Mouse (Mus musculus) bone marrow, adult 2 months (tissue): ENCODE data around the gene Alkbh2. TPM values are rescaled to one million over a fixed set of nuclear protein-coding genes. Genes with fewer than 3 reads are reported as not detected.

ENCODE experiments used
- H3K27ac ChIP-seq: fragments of 200-500 bp; 2 replicates; pipeline ENCODE4 v1.5.1; 2012; ENCODE audit warnings: low read depth, mild to moderate bottlenecking, control low read depth, inconsistent platforms, low read length; ENCODE audit not compliant: control insufficient read depth, poor library complexity, insufficient read depth
- H3K4me1 ChIP-seq: fragments of 200-500 bp; 2 replicates; pipeline ENCODE4 v1.6.1; 2011; ENCODE audit warnings: low read length; ENCODE audit not compliant: control insufficient read depth, insufficient read depth
- H3K4me3 ChIP-seq: fragments of 200-500 bp; replicated peaks from 2 replicates; pipeline ENCODE3; 2011; ENCODE audit warnings: mild to moderate bottlenecking, low read depth, low read length, control low read depth; ENCODE audit not compliant: control insufficient read depth
- CTCF ChIP-seq: fragments of 200-500 bp; IDR thresholded peaks from 2 replicates; pipeline ENCODE4 v1.5.1; 2011; ENCODE audit warnings: low read length, control low read depth; ENCODE audit not compliant: control insufficient read depth, insufficient read depth
- POLR2A ChIP-seq: fragments of 200-500 bp; IDR thresholded peaks from 2 replicates; pipeline ENCODE4 v1.6.1; 2011; ENCODE audit warnings: low read depth, mild to moderate bottlenecking, control low read depth, low read length, borderline replicate concordance; ENCODE audit not compliant: control insufficient read depth
- WGBS: fragments of 180-500 bp; shearing (Covaris S2); methylation state at CpG from one replicate; pipeline ENCODE4 v1.1.7; 2018; 5-methylcytosine and 5-hydroxymethylcytosine counted together
- polyA plus RNA-seq: library from polyadenylated mRNA; stranded (reverse); fragments of >200 nt; gene quantifications from 2 replicates; pipeline ENCODE4 v1.2.4, GENCODE M21; 2011; ENCODE audit warnings: low replicate concordance; ENCODE audit not compliant: missing spikeins, insufficient read depth, insufficient read length

The Alkbh2 gene
- polyA plus RNA-seq, 1 experiment: 8.0 TPM

- TF ChIP-seq CTCF (no peak), POLR2A (no peak)
These were observed 19.3 kb upstream of the Alkbh2 start for GRCm38 (mm10) chr5:114147043-114147972.

GRCm38 (mm10) chr5:114146028-114146888 is 18.2 kb upstream of the Alkbh2 start, which contains the start of gene Acacb:
TSS of gene Acacb (plus strand) at chr5:114146535.
- TF ChIP-seq POLR2A (no peak), CTCF (no peak)
- WGBS: 54% methylated on average over 19 of the region's 19 CpGs
- no peaks in the 10 kb centered on the region; the same call in 1 of the 2 replicates for H3K4me1 ChIP-seq
- H3K27ac ChIP-seq: no peak within 1 kb of the TSS
- no peak within 1 kb of the TSS for H3K4me3 ChIP-seq

More at GRCm38 (mm10) chr5:114147043-114147972, 19.3 kb upstream of the Alkbh2 start:
- WGBS: 84% methylated on average over 14 of the region's 14 CpGs
- no peak overlapping the region for H3K27ac ChIP-seq
- no peaks in the 10 kb centered on the region; the same call in 1 of the 2 replicates for H3K4me1 ChIP-seq
- H3K4me3 ChIP-seq: no peak overlapping the region

- no peak overlapping the region for H3K27ac ChIP-seq
- H3K4me1 ChIP-seq: no peaks in the 10 kb centered on the region; the same call in 1 of the 2 replicates
- WGBS: 48% methylated on average over 9 of the region's 9 CpGs
- H3K4me3 ChIP-seq: no peak overlapping the region
- no peak for TF ChIP-seq CTCF
- no peak for TF ChIP-seq POLR2A
These were observed 11.2 kb upstream of the Alkbh2 start for GRCm38 (mm10) chr5:114139175-114139574.

- TF ChIP-seq CTCF (no peak), POLR2A (no peak)
- H3K4me1 ChIP-seq: no peaks in the 10 kb centered on the region; the same call in 1 of the 2 replicates
- H3K4me3 ChIP-seq: no peak overlapping the region
- H3K27ac ChIP-seq: no peak overlapping the region
- WGBS: 79% methylated on average over 21 of the region's 21 CpGs
These were observed 10.5 kb upstream of the Alkbh2 start for GRCm38 (mm10) chr5:114138277-114139164.

- H3K4me1 ChIP-seq: no peaks in the 10 kb centered on the region; the same call in 1 of the 2 replicates
- 82% methylated on average over 15 of the region's 15 CpGs for WGBS
- TF ChIP-seq POLR2A: no peak
- TF ChIP-seq CTCF: no peak
- no peak overlapping the region for H3K27ac ChIP-seq
- H3K4me3 ChIP-seq: no peak overlapping the region
These were observed 9.7 kb upstream of the Alkbh2 start for GRCm38 (mm10) chr5:114137481-114138276.

GRCm38 (mm10) chr5:114135516-114135915 is 7.5 kb upstream of the Alkbh2 start:
- Histone ChIP-seq H3K27ac (no peak overlapping the region), H3K4me3 (no peak overlapping the region), H3K4me1 (no peaks in the 10 kb centered on the region; the same call in 1 of the 2 replicates)
- 80% methylated on average over 10 of the region's 10 CpGs for WGBS
- TF ChIP-seq CTCF (no peak), POLR2A (no peak)

- TF ChIP-seq CTCF: 0 out of 2 replicates have a peak, but pooled peaks have one; percentile 6
- TF ChIP-seq POLR2A: no peak
- H3K4me3 ChIP-seq: no peak overlapping the region
- no peak overlapping the region for H3K27ac ChIP-seq
- H3K4me1 ChIP-seq: no peaks in the 10 kb centered on the region; the same call in 1 of the 2 replicates
- WGBS: 37% methylated on average over 6 of the region's 6 CpGs
These were observed 6.1 kb upstream of the Alkbh2 start for GRCm38 (mm10) chr5:114134091-114134534.
